Mouse (Mus musculus): ENCODE data around the gene Syne1.

GRCm38 (mm10) chr10:5336394-5336793, 214.9 kb downstream of the Syne1 start:
- TF ChIP-seq POLR2A (IDR thresholded peaks at IDR 0.05; ENCODE audit: borderline replicate concordance, extremely low read depth, low read depth, low read length): no peak
- TF ChIP-seq CTCF (IDR thresholded peaks at IDR 0.05; ENCODE audit: insufficient read depth, low read length): no peak
